Mouse (Mus musculus): Measurements from ENCODE around the gene Larp6.

GRCm38 (mm10) chr9:60782057-60782789 is 69.4 kb downstream of the Larp6 start:
- TF ChIP-seq CTCF (IDR thresholded peaks at IDR 0.05; ENCODE audit: control insufficient read depth, insufficient read depth, insufficient replicate concordance, low read depth, low read length) (no peak), POLR2A (IDR thresholded peaks at IDR 0.05; ENCODE audit: control insufficient read depth, low read depth, low read length) (no peak)
